Mouse (Mus musculus): ENCODE measurements around the gene Isg20l2. TPM values are rescaled to one million over a fixed set of nuclear protein-coding genes. Genes with fewer than 3 reads are reported as not detected.
A peak's percentile ranks its signal among the peaks of the same experiment; 100 is the strongest.

Isg20l2 gene
- polyA plus RNA-seq, 1 experiment = 11.0 TPM

- no peak for DNase-seq
- TF ChIP-seq POLR2A (IDR thresholded peaks at IDR 0.05; ENCODE audit: low read depth, low read length) = no peak
- no peak for TF ChIP-seq CTCF (conservative IDR thresholded peaks at IDR 0.05; ENCODE audit: insufficient read depth, insufficient read length, low read depth, low read length)
- Histone ChIP-seq H3K4me3 (ENCODE audit: insufficient read depth, low read depth, low read length) (no peak overlapping the region), H3K27me3 (replicated peaks; ENCODE audit: control insufficient read depth, insufficient read depth, low read length) (no peaks in the 10 kb centered on the region), H3K4me1 (ENCODE audit: control insufficient read depth, insufficient read depth, low read length) (no peaks in the 10 kb centered on the region), H3K27ac (ENCODE audit: insufficient read depth, low read depth, low read length) (no peak overlapping the region), H3K36me3 (ENCODE audit: control insufficient read depth, insufficient read depth, low read length) (peaks cover 6% of the 10 kb centered on the region)
- 89% methylated on average over 7 of the region's 7 CpGs for WGBS
Observed at GRCm38 (mm10) chr3:87924996-87925395, 5.1 kb upstream of the Isg20l2 start.

DNA sequence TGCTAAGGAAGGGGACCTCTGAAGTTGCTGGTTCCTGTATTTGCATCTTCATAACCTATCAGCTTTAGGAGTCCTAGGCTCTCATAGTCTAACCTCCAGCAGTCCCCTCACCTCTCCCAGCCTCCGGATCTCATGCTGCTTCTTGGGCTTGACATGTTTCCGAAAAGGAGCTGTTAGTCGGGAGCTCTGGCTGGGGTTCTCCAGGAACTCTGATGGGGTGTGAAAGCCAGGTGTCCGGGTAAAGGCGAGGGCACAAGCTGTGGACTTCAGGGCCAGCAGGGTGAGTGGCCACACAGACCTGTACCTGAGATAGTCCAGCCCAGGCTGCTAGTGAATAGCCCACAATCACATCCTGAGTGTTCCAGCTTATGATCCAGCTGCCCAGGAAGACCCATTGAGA, 2.7 kb upstream of the Isg20l2 start:
- TF ChIP-seq POLR2A (IDR thresholded peaks at IDR 0.05; ENCODE audit: low read depth, low read length) = no peak
- TF ChIP-seq CTCF (conservative IDR thresholded peaks at IDR 0.05; ENCODE audit: insufficient read depth, insufficient read length, low read depth, low read length) = no peak
- Histone ChIP-seq H3K4me1 (ENCODE audit: control insufficient read depth, insufficient read depth, low read length) (peaks cover 4% of the 10 kb centered on the region), H3K27ac (ENCODE audit: insufficient read depth, low read depth, low read length) (no peak overlapping the region), H3K4me3 (ENCODE audit: insufficient read depth, low read depth, low read length) (no peak overlapping the region), H3K27me3 (replicated peaks; ENCODE audit: control insufficient read depth, insufficient read depth, low read length) (no peaks in the 10 kb centered on the region), H3K36me3 (ENCODE audit: control insufficient read depth, insufficient read depth, low read length) (peaks cover 6% of the 10 kb centered on the region)
- 93% methylated on average over 5 of the region's 5 CpGs for WGBS
- no peak for DNase-seq

DNA sequence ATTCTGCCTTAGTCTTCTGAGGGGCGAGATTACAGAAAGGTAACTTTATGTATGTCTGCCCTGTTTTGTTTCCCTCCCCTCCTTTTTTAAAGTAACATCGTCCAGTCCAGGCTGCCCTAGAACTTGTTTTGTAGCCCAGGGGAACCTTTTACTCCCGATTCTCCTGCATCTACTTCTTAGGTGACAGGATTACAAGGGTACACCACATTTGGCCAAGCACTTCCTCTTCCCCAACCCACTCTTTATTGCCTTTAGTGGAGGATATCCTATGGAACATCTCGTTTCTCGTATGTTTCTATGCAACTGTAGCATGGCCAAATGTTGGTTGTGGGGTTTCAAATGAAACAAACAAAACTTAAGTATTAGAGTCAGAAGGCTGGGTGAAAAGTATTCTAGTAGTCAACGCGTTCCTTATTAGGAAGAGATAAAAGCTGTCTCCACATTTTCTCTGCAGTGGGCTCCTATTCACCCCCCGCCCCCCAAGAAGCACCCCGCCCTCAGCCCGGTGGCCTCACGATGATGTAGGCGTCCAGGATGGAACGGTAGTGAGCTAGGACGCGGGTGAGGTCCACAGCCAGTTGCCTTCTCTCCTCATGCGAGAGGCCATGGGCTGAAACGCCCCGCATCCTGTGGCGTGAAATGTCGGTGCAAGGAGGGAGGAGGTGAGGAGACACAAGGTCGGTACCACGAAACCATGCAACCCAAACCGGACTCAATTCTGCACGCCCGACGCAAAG, 605 bp upstream of the Isg20l2 start:
- Histone ChIP-seq H3K36me3 (ENCODE audit: control insufficient read depth, insufficient read depth, low read length) (no peaks in the 10 kb centered on the region; the same call in 1 of the 2 replicates), H3K27me3 (replicated peaks; ENCODE audit: control insufficient read depth, insufficient read depth, low read length) (no peaks in the 10 kb centered on the region), H3K27ac (ENCODE audit: insufficient read depth, low read depth, low read length) (peak overlapping the region; percentile 53), H3K4me1 (ENCODE audit: control insufficient read depth, insufficient read depth, low read length) (peaks cover 4% of the 10 kb centered on the region), H3K4me3 (ENCODE audit: insufficient read depth, low read depth, low read length) (peak overlapping the region; percentile 74)
- no peak for DNase-seq
- WGBS = 2% methylated on average over 26 of the region's 26 CpGs
- TF ChIP-seq CTCF (conservative IDR thresholded peaks at IDR 0.05; ENCODE audit: insufficient read depth, insufficient read length, low read depth, low read length) (no peak), POLR2A (IDR thresholded peaks at IDR 0.05; ENCODE audit: low read depth, low read length) (no peak)

DNA sequence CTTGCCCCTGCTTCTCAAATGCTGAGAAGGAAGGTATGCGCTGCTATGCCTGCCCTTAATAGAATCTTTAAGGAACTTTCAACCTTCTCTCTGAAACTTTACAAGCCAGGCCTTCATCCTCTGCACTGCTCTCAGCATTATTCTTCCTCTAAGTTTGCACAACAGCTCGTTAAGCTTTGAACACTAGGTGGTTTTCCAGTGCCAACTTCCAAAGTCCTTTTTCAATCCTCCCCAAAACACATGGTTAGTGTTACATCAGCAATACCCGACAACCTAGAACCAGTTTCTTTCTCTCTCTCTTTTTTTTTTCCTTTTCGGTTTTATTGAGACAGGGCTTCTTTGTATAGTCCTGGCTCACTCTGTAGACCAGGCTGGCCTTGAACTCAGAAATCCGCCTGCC, 3.9 kb downstream of the Isg20l2 start:
- Histone ChIP-seq H3K4me3 (ENCODE audit: insufficient read depth, low read depth, low read length) (peak overlapping the region; percentile 41; the same call in 1 of the 2 replicates), H3K36me3 (ENCODE audit: control insufficient read depth, insufficient read depth, low read length) (peaks cover 2% of the 10 kb centered on the region), H3K27me3 (replicated peaks; ENCODE audit: control insufficient read depth, insufficient read depth, low read length) (no peaks in the 10 kb centered on the region), H3K27ac (ENCODE audit: insufficient read depth, low read depth, low read length) (peak overlapping the region; percentile 82), H3K4me1 (ENCODE audit: control insufficient read depth, insufficient read depth, low read length) (peaks cover 8% of the 10 kb centered on the region)
- WGBS = 63% methylated on average over 5 of the region's 5 CpGs
- TF ChIP-seq CTCF (conservative IDR thresholded peaks at IDR 0.05; ENCODE audit: insufficient read depth, insufficient read length, low read depth, low read length) (no peak), POLR2A (IDR thresholded peaks at IDR 0.05; ENCODE audit: low read depth, low read length) (no peak)
- DNase-seq = peak; percentile 77

GRCm38 (mm10) chr3:87934501-87934900, 4.4 kb downstream of the Isg20l2 start:
- Histone ChIP-seq H3K36me3 (ENCODE audit: control insufficient read depth, insufficient read depth, low read length) (peaks cover 2% of the 10 kb centered on the region), H3K4me1 (ENCODE audit: control insufficient read depth, insufficient read depth, low read length) (peaks cover 8% of the 10 kb centered on the region), H3K4me3 (ENCODE audit: insufficient read depth, low read depth, low read length) (no peak overlapping the region), H3K27ac (ENCODE audit: insufficient read depth, low read depth, low read length) (peak overlapping the region; percentile 82), H3K27me3 (replicated peaks; ENCODE audit: control insufficient read depth, insufficient read depth, low read length) (no peaks in the 10 kb centered on the region)
- TF ChIP-seq POLR2A (IDR thresholded peaks at IDR 0.05; ENCODE audit: low read depth, low read length) (no peak), CTCF (conservative IDR thresholded peaks at IDR 0.05; ENCODE audit: insufficient read depth, insufficient read length, low read depth, low read length) (no peak)
- DNase-seq = no peak
- WGBS = 38% methylated on average over 4 of the region's 4 CpGs

- WGBS = 43% methylated on average over 4 of the region's 4 CpGs
- DNase-seq = peak; percentile 78
- TF ChIP-seq CTCF (conservative IDR thresholded peaks at IDR 0.05; ENCODE audit: insufficient read depth, insufficient read length, low read depth, low read length) (no peak), POLR2A (IDR thresholded peaks at IDR 0.05; ENCODE audit: low read depth, low read length) (no peak)
- no peak overlapping the region for H3K4me3 ChIP-seq (ENCODE audit: insufficient read depth, low read depth, low read length)
- peak overlapping the region; percentile 42; the same call in 1 of the 2 replicates for H3K27ac ChIP-seq (ENCODE audit: insufficient read depth, low read depth, low read length)
- H3K27me3 ChIP-seq (replicated peaks; ENCODE audit: control insufficient read depth, insufficient read depth, low read length) = no peaks in the 10 kb centered on the region
- H3K36me3 ChIP-seq (ENCODE audit: control insufficient read depth, insufficient read depth, low read length) = peaks cover 2% of the 10 kb centered on the region
- peaks cover 8% of the 10 kb centered on the region for H3K4me1 ChIP-seq (ENCODE audit: control insufficient read depth, insufficient read depth, low read length)
Observed at GRCm38 (mm10) chr3:87935201-87935600, 5.1 kb downstream of the Isg20l2 start.

DNA sequence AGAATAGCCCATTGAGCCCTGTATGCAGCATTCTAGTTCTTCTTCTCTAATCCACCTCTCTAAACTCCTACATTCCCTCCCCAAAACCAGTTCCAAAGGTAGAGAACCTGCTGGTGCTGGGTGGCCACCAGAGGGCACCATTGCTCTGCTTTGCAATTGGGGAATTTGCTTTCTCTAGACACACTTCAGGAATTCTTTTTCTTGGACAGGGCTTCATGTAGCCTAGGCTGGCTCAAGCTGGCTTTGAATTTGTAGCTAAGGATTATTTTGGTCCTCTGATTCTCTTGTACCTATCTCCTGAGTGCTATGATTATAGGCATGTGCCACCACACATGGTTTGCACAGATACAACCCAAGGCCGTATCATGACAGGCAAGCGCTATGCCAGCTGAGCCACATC, 5.7 kb downstream of the Isg20l2 start:
- H3K27me3 ChIP-seq (replicated peaks; ENCODE audit: control insufficient read depth, insufficient read depth, low read length) = no peaks in the 10 kb centered on the region
- H3K27ac ChIP-seq (ENCODE audit: insufficient read depth, low read depth, low read length) = peak overlapping the region; percentile 42; the same call in 1 of the 2 replicates
- H3K4me1 ChIP-seq (ENCODE audit: control insufficient read depth, insufficient read depth, low read length) = peaks cover 8% of the 10 kb centered on the region
- H3K36me3 ChIP-seq (ENCODE audit: control insufficient read depth, insufficient read depth, low read length) = peaks cover 2% of the 10 kb centered on the region
- TF ChIP-seq POLR2A (IDR thresholded peaks at IDR 0.05; ENCODE audit: low read depth, low read length) (no peak), CTCF (conservative IDR thresholded peaks at IDR 0.05; ENCODE audit: insufficient read depth, insufficient read length, low read depth, low read length) (peak; percentile 89)
- H3K4me3 ChIP-seq (ENCODE audit: insufficient read depth, low read depth, low read length) = no peak overlapping the region
- peak; percentile 82 for DNase-seq
- 99% methylated on average over 2 of the region's 2 CpGs for WGBS
